Mouse (Mus musculus): ENCODE measurements around the gene Drd5. TPM values are rescaled to one million over a fixed set of nuclear protein-coding genes. Genes with fewer than 3 reads are reported as not detected.

The Drd5 gene
- polyA plus RNA-seq (2016; fragmentation: Nextera tagmentation; extraction: Ambion mirVana) = 0.06 TPM in 1 of 2 replicates, not detected in the other

- H3K9ac ChIP-seq = no peak within 1 kb of the TSS
- no peaks in the 10 kb centered on the region for H3K9me3 ChIP-seq
- peaks cover 61% of the 10 kb centered on the region for H3K27me3 ChIP-seq
- 0 out of 2 replicates have a peak, but pooled peaks have one; percentile 27 for ATAC-seq (ENCODE audit: low FRiP score)
- H3K4me3 ChIP-seq (replicated peaks) = peak within 1 kb of the TSS; percentile 45
- H3K27ac ChIP-seq = no peak within 1 kb of the TSS
- 3% methylated on average over 67 of the region's 67 CpGs for WGBS
- peak within 1 kb of the TSS; percentile 70 for H3K4me2 ChIP-seq
- peaks cover 8% of the 10 kb centered on the region for H3K4me1 ChIP-seq
- H3K36me3 ChIP-seq (replicated peaks) = no peaks in the 10 kb centered on the region
These were observed at the start of gene Drd5 for GRCm38 (mm10) chr5:38318966-38319786. TSS of gene Drd5 (plus strand) at chr5:38319367.

- WGBS = 92% methylated on average over 3 of the region's 3 CpGs
These were observed 48.2 kb upstream of the Drd5 start for GRCm38 (mm10) chr5:38270942-38271341.

GRCm38 (mm10) chr5:38273831-38274230 is 45.3 kb upstream of the Drd5 start:
- WGBS = 88% methylated on average over 4 of the region's 4 CpGs
- Histone ChIP-seq H3K27me3 (peaks cover 58% of the 10 kb centered on the region), H3K9me3 (no peaks in the 10 kb centered on the region), H3K27ac (no peak overlapping the region), H3K36me3 (replicated peaks) (peaks cover 16% of the 10 kb centered on the region), H3K9ac (no peak overlapping the region), H3K4me1 (peaks cover 19% of the 10 kb centered on the region), H3K4me3 (replicated peaks) (no peak overlapping the region), H3K4me2 (no peak overlapping the region)
- ATAC-seq (ENCODE audit: low FRiP score) = no peak

More at GRCm38 (mm10) chr5:38270942-38271341, 48.2 kb upstream of the Drd5 start:
- Histone ChIP-seq H3K27ac (no peak overlapping the region), H3K4me3 (replicated peaks) (no peak overlapping the region), H3K36me3 (replicated peaks) (peaks cover 40% of the 10 kb centered on the region), H3K4me2 (no peak overlapping the region), H3K9ac (no peak overlapping the region), H3K27me3 (peaks cover 29% of the 10 kb centered on the region), H3K4me1 (0 out of 2 replicates have a peak, but pooled peaks cover 3% of the 10 kb centered on the region), H3K9me3 (no peaks in the 10 kb centered on the region)
- ATAC-seq (ENCODE audit: low FRiP score) = no peak

- Histone ChIP-seq H3K4me3 (replicated peaks) (peak within 1 kb of the TSS; percentile 36), H3K27me3 (peaks cover 75% of the 10 kb centered on the region), H3K36me3 (replicated peaks) (peaks cover 11% of the 10 kb centered on the region; the same call in 1 of the 2 replicates), H3K27ac (no peak within 1 kb of the TSS), H3K9me3 (no peaks in the 10 kb centered on the region), H3K4me2 (peak within 1 kb of the TSS; percentile 49), H3K9ac (no peak within 1 kb of the TSS), H3K4me1 (peaks cover 19% of the 10 kb centered on the region)
- WGBS = under 1% methylated on average over 4 of the region's 4 CpGs
- ATAC-seq (ENCODE audit: low FRiP score) = no peak
These were observed 43.4 kb upstream of the Drd5 start, which contains the start of gene Otop1 for GRCm38 (mm10) chr5:38275771-38276170. TSS of gene Otop1 (plus strand) at chr5:38275972.

- no peak overlapping the region for H3K27ac ChIP-seq
- H3K9me3 ChIP-seq = no peaks in the 10 kb centered on the region
- no peak for ATAC-seq (ENCODE audit: low FRiP score)
- H3K36me3 ChIP-seq (replicated peaks) = peaks cover 4% of the 10 kb centered on the region; the same call in 1 of the 2 replicates
- H3K9ac ChIP-seq = no peak overlapping the region
- peaks cover 19% of the 10 kb centered on the region for H3K4me1 ChIP-seq
- under 1% methylated on average over 19 of the region's 19 CpGs for WGBS
- H3K4me2 ChIP-seq = peak overlapping the region; percentile 49
- peaks cover 81% of the 10 kb centered on the region for H3K27me3 ChIP-seq
- peak overlapping the region; percentile 36; the same call in 1 of the 2 replicates for H3K4me3 ChIP-seq (replicated peaks)
These were observed 42.7 kb upstream of the Drd5 start for GRCm38 (mm10) chr5:38276451-38276850.

GRCm38 (mm10) chr5:38277098-38277866 is 41.9 kb upstream of the Drd5 start:
- H3K9ac ChIP-seq = 0 out of 2 replicates have a peak overlapping the region, but pooled peaks have one; percentile 17
- H3K9me3 ChIP-seq = no peaks in the 10 kb centered on the region
- H3K4me1 ChIP-seq = peaks cover 19% of the 10 kb centered on the region
- H3K27me3 ChIP-seq = peaks cover 84% of the 10 kb centered on the region
- peak overlapping the region; percentile 49 for H3K4me2 ChIP-seq
- peak overlapping the region; percentile 36 for H3K4me3 ChIP-seq (replicated peaks)
- WGBS = under 1% methylated on average over 63 of the region's 65 CpGs
- 0 out of 2 replicates have a peak, but pooled peaks have one; percentile 39 for ATAC-seq (ENCODE audit: low FRiP score)
- H3K36me3 ChIP-seq (replicated peaks) = no peaks in the 10 kb centered on the region
- H3K27ac ChIP-seq = no peak overlapping the region

GRCm38 (mm10) chr5:38277936-38278600 is 41.1 kb upstream of the Drd5 start:
- WGBS = 20% methylated on average over 12 of the region's 12 CpGs
- H3K27ac ChIP-seq = no peak overlapping the region
- no peaks in the 10 kb centered on the region for H3K36me3 ChIP-seq (replicated peaks)
- peaks cover 19% of the 10 kb centered on the region for H3K4me1 ChIP-seq
- H3K4me3 ChIP-seq (replicated peaks) = peak overlapping the region; percentile 36
- H3K9ac ChIP-seq = no peak overlapping the region
- no peaks in the 10 kb centered on the region for H3K9me3 ChIP-seq
- H3K27me3 ChIP-seq = peaks cover 83% of the 10 kb centered on the region
- no peak for ATAC-seq (ENCODE audit: low FRiP score)
- H3K4me2 ChIP-seq = peak overlapping the region; percentile 49

- Histone ChIP-seq H3K4me2 (no peak overlapping the region), H3K9me3 (no peaks in the 10 kb centered on the region), H3K9ac (no peak overlapping the region), H3K4me1 (peaks cover 19% of the 10 kb centered on the region), H3K36me3 (replicated peaks) (no peaks in the 10 kb centered on the region), H3K4me3 (replicated peaks) (no peak overlapping the region), H3K27ac (no peak overlapping the region), H3K27me3 (peaks cover 63% of the 10 kb centered on the region)
- ATAC-seq (ENCODE audit: low FRiP score) = no peak
- whole genome bisulfite sequencing = 31% methylated on average over 1 of the region's 1 CpGs
These were observed 39.1 kb upstream of the Drd5 start for GRCm38 (mm10) chr5:38280075-38280474.

- 78% methylated on average over 9 of the region's 9 CpGs for WGBS
These were observed 33.4 kb upstream of the Drd5 start for GRCm38 (mm10) chr5:38285724-38286123.

GRCm38 (mm10) chr5:38288476-38288875 is 30.7 kb upstream of the Drd5 start:
- Histone ChIP-seq H3K36me3 (replicated peaks) (no peaks in the 10 kb centered on the region), H3K4me1 (no peaks in the 10 kb centered on the region), H3K27ac (no peak overlapping the region), H3K9ac (no peak overlapping the region), H3K4me3 (replicated peaks) (no peak overlapping the region), H3K9me3 (no peaks in the 10 kb centered on the region), H3K4me2 (no peak overlapping the region), H3K27me3 (no peaks in the 10 kb centered on the region)
- ATAC-seq (ENCODE audit: low FRiP score) = no peak
- 93% methylated on average over 3 of the region's 3 CpGs for WGBS

More at GRCm38 (mm10) chr5:38285724-38286123, 33.4 kb upstream of the Drd5 start:
- H3K27ac ChIP-seq = no peak overlapping the region
- no peak overlapping the region for H3K4me2 ChIP-seq
- H3K9me3 ChIP-seq = no peaks in the 10 kb centered on the region
- no peak for ATAC-seq (ENCODE audit: low FRiP score)
- no peaks in the 10 kb centered on the region for H3K36me3 ChIP-seq (replicated peaks)
- H3K27me3 ChIP-seq = peaks cover 9% of the 10 kb centered on the region; the same call in 1 of the 2 replicates
- H3K9ac ChIP-seq = no peak overlapping the region
- no peaks in the 10 kb centered on the region for H3K4me1 ChIP-seq
- H3K4me3 ChIP-seq (replicated peaks) = no peak overlapping the region

- no peaks in the 10 kb centered on the region for H3K36me3 ChIP-seq (replicated peaks)
- no peaks in the 10 kb centered on the region for H3K9me3 ChIP-seq
- no peak overlapping the region for H3K9ac ChIP-seq
- no peak overlapping the region for H3K4me2 ChIP-seq
- H3K4me1 ChIP-seq = no peaks in the 10 kb centered on the region
- no peak overlapping the region for H3K27ac ChIP-seq
- no peak overlapping the region for H3K4me3 ChIP-seq (replicated peaks)
- WGBS = 89% methylated on average over 12 of the region's 12 CpGs
- no peaks in the 10 kb centered on the region for H3K27me3 ChIP-seq
- ATAC-seq (ENCODE audit: low FRiP score) = no peak
These were observed 17.3 kb upstream of the Drd5 start for GRCm38 (mm10) chr5:38301761-38302411.
